Mouse (Mus musculus): Measurements from ENCODE around the gene Crtc3. TPM values are rescaled to one million over a fixed set of nuclear protein-coding genes. Genes with fewer than 3 reads are reported as not detected.

Gene Crtc3
- polyA plus RNA-seq, 1 experiment from 2014 or later: 15.5 TPM

GRCm38 (mm10) chr7:80654926-80655325, 33.8 kb downstream of the Crtc3 start:
- 0 out of 2 replicates have a peak, but pooled peaks cover 3% of the 10 kb centered on the region for H3K4me1 ChIP-seq (replicated peaks; ENCODE audit: control insufficient read depth, insufficient read depth, low read length)
- no peak overlapping the region for H3K4me2 ChIP-seq (ENCODE audit: low read depth, low read length, severe bottlenecking)
- no peak overlapping the region for H3K27ac ChIP-seq (ENCODE audit: low read depth, low read length)
- H3K9me3 ChIP-seq (ENCODE audit: control insufficient read depth, low read length): no peaks in the 10 kb centered on the region
- H3K9ac ChIP-seq (ENCODE audit: low read length): no peak overlapping the region
- no peak for ATAC-seq (replicated peaks; ENCODE audit: low FRiP score)
- H3K4me3 ChIP-seq (ENCODE audit: low read depth, low read length): no peak overlapping the region
- no peaks in the 10 kb centered on the region for H3K36me3 ChIP-seq (ENCODE audit: control insufficient read depth, insufficient read depth, low read length)
- WGBS: 78% methylated on average over 5 of the region's 5 CpGs
- H3K27me3 ChIP-seq (ENCODE audit: control insufficient read depth, insufficient read depth, low read length): no peaks in the 10 kb centered on the region
- DNase-seq (ENCODE audit: low spot score): no peak

- ATAC-seq (replicated peaks; ENCODE audit: low FRiP score) (no peak), DNase-seq (ENCODE audit: low spot score) (no peak)
- 92% methylated on average over 7 of the region's 7 CpGs for WGBS
- Histone ChIP-seq H3K4me1 (replicated peaks; ENCODE audit: control insufficient read depth, insufficient read depth, low read length) (0 out of 2 replicates have a peak, but pooled peaks cover 3% of the 10 kb centered on the region), H3K27ac (ENCODE audit: low read depth, low read length) (no peak overlapping the region), H3K9me3 (ENCODE audit: control insufficient read depth, low read length) (no peaks in the 10 kb centered on the region), H3K27me3 (ENCODE audit: control insufficient read depth, insufficient read depth, low read length) (no peaks in the 10 kb centered on the region), H3K9ac (ENCODE audit: low read length) (no peak overlapping the region), H3K4me3 (ENCODE audit: low read depth, low read length) (no peak overlapping the region), H3K36me3 (ENCODE audit: control insufficient read depth, insufficient read depth, low read length) (no peaks in the 10 kb centered on the region), H3K4me2 (ENCODE audit: low read depth, low read length, severe bottlenecking) (no peak overlapping the region)
Measured at GRCm38 (mm10) chr7:80654393-80654792, 34.3 kb downstream of the Crtc3 start.

GRCm38 (mm10) chr7:80653971-80654370, 34.7 kb downstream of the Crtc3 start:
- Histone ChIP-seq H3K4me2 (ENCODE audit: low read depth, low read length, severe bottlenecking) (no peak overlapping the region), H3K27me3 (ENCODE audit: control insufficient read depth, insufficient read depth, low read length) (no peaks in the 10 kb centered on the region), H3K36me3 (ENCODE audit: control insufficient read depth, insufficient read depth, low read length) (no peaks in the 10 kb centered on the region), H3K9ac (ENCODE audit: low read length) (no peak overlapping the region), H3K4me1 (replicated peaks; ENCODE audit: control insufficient read depth, insufficient read depth, low read length) (0 out of 2 replicates have a peak, but pooled peaks cover 3% of the 10 kb centered on the region), H3K27ac (ENCODE audit: low read depth, low read length) (no peak overlapping the region), H3K4me3 (ENCODE audit: low read depth, low read length) (no peak overlapping the region), H3K9me3 (ENCODE audit: control insufficient read depth, low read length) (no peaks in the 10 kb centered on the region)
- DNase-seq (ENCODE audit: low spot score) (no peak), ATAC-seq (replicated peaks; ENCODE audit: low FRiP score) (no peak)
- 92% methylated on average over 7 of the region's 7 CpGs for WGBS

GRCm38 (mm10) chr7:80653077-80653476, 35.6 kb downstream of the Crtc3 start:
- DNase-seq (ENCODE audit: low spot score): no peak
- WGBS: 68% methylated on average over 10 of the region's 10 CpGs

GRCm38 (mm10) chr7:80652289-80652688, 36.4 kb downstream of the Crtc3 start:
- no peak overlapping the region for H3K4me3 ChIP-seq (ENCODE audit: low read depth, low read length)
- H3K36me3 ChIP-seq (ENCODE audit: control insufficient read depth, insufficient read depth, low read length): no peaks in the 10 kb centered on the region
- H3K9ac ChIP-seq (ENCODE audit: low read length): no peak overlapping the region
- DNase-seq (ENCODE audit: low spot score): no peak
- 40% methylated on average over 5 of the region's 5 CpGs for WGBS
- 0 out of 2 replicates have a peak, but pooled peaks cover 3% of the 10 kb centered on the region for H3K4me1 ChIP-seq (replicated peaks; ENCODE audit: control insufficient read depth, insufficient read depth, low read length)
- H3K9me3 ChIP-seq (ENCODE audit: control insufficient read depth, low read length): no peaks in the 10 kb centered on the region
- no peak overlapping the region for H3K4me2 ChIP-seq (ENCODE audit: low read depth, low read length, severe bottlenecking)
- no peaks in the 10 kb centered on the region for H3K27me3 ChIP-seq (ENCODE audit: control insufficient read depth, insufficient read depth, low read length)
- H3K27ac ChIP-seq (ENCODE audit: low read depth, low read length): no peak overlapping the region
- no peak for ATAC-seq (replicated peaks; ENCODE audit: low FRiP score)

More at GRCm38 (mm10) chr7:80653077-80653476, 35.6 kb downstream of the Crtc3 start:
- Histone ChIP-seq H3K27me3 (ENCODE audit: control insufficient read depth, insufficient read depth, low read length) (no peaks in the 10 kb centered on the region), H3K36me3 (ENCODE audit: control insufficient read depth, insufficient read depth, low read length) (no peaks in the 10 kb centered on the region), H3K9me3 (ENCODE audit: control insufficient read depth, low read length) (no peaks in the 10 kb centered on the region), H3K4me2 (ENCODE audit: low read depth, low read length, severe bottlenecking) (no peak overlapping the region), H3K4me3 (ENCODE audit: low read depth, low read length) (no peak overlapping the region), H3K27ac (ENCODE audit: low read depth, low read length) (no peak overlapping the region), H3K9ac (ENCODE audit: low read length) (no peak overlapping the region), H3K4me1 (replicated peaks; ENCODE audit: control insufficient read depth, insufficient read depth, low read length) (0 out of 2 replicates have a peak, but pooled peaks cover 3% of the 10 kb centered on the region)
- no peak for ATAC-seq (replicated peaks; ENCODE audit: low FRiP score)

- no peaks in the 10 kb centered on the region for H3K27me3 ChIP-seq (ENCODE audit: control insufficient read depth, insufficient read depth, low read length)
- no peak overlapping the region for H3K4me2 ChIP-seq (ENCODE audit: low read depth, low read length, severe bottlenecking)
- H3K4me3 ChIP-seq (ENCODE audit: low read depth, low read length): no peak overlapping the region
- no peak overlapping the region for H3K9ac ChIP-seq (ENCODE audit: low read length)
- WGBS: 93% methylated on average over 7 of the region's 7 CpGs
- H3K36me3 ChIP-seq (ENCODE audit: control insufficient read depth, insufficient read depth, low read length): no peaks in the 10 kb centered on the region
- H3K9me3 ChIP-seq (ENCODE audit: control insufficient read depth, low read length): no peaks in the 10 kb centered on the region
- DNase-seq (ENCODE audit: low spot score): no peak
- no peak overlapping the region for H3K27ac ChIP-seq (ENCODE audit: low read depth, low read length)
- ATAC-seq (replicated peaks; ENCODE audit: low FRiP score): no peak
- H3K4me1 ChIP-seq (replicated peaks; ENCODE audit: control insufficient read depth, insufficient read depth, low read length): 0 out of 2 replicates have a peak, but pooled peaks cover under 1% of the 10 kb centered on the region
Measured at GRCm38 (mm10) chr7:80647437-80647871, 41.2 kb downstream of the Crtc3 start.

GRCm38 (mm10) chr7:80646093-80647025, 42.3 kb downstream of the Crtc3 start:
- Histone ChIP-seq H3K9me3 (ENCODE audit: control insufficient read depth, low read length) (no peaks in the 10 kb centered on the region), H3K27ac (ENCODE audit: low read depth, low read length) (no peak overlapping the region), H3K9ac (ENCODE audit: low read length) (no peak overlapping the region), H3K4me1 (replicated peaks; ENCODE audit: control insufficient read depth, insufficient read depth, low read length) (peaks cover 3% of the 10 kb centered on the region; the same call in 1 of the 2 replicates), H3K4me2 (ENCODE audit: low read depth, low read length, severe bottlenecking) (no peak overlapping the region), H3K4me3 (ENCODE audit: low read depth, low read length) (no peak overlapping the region), H3K36me3 (ENCODE audit: control insufficient read depth, insufficient read depth, low read length) (no peaks in the 10 kb centered on the region), H3K27me3 (ENCODE audit: control insufficient read depth, insufficient read depth, low read length) (no peaks in the 10 kb centered on the region)
- 77% methylated on average over 10 of the region's 10 CpGs for WGBS
- ATAC-seq (replicated peaks; ENCODE audit: low FRiP score) (no peak), DNase-seq (ENCODE audit: low spot score) (no peak)

- no peak overlapping the region for H3K27ac ChIP-seq (ENCODE audit: low read depth, low read length)
- no peak overlapping the region for H3K9ac ChIP-seq (ENCODE audit: low read length)
- WGBS: 79% methylated on average over 8 of the region's 8 CpGs
- no peaks in the 10 kb centered on the region for H3K27me3 ChIP-seq (ENCODE audit: control insufficient read depth, insufficient read depth, low read length)
- H3K4me3 ChIP-seq (ENCODE audit: low read depth, low read length): no peak overlapping the region
- DNase-seq (ENCODE audit: low spot score) (no peak), ATAC-seq (replicated peaks; ENCODE audit: low FRiP score) (no peak)
- no peaks in the 10 kb centered on the region for H3K9me3 ChIP-seq (ENCODE audit: control insufficient read depth, low read length)
- H3K36me3 ChIP-seq (ENCODE audit: control insufficient read depth, insufficient read depth, low read length): no peaks in the 10 kb centered on the region
- peaks cover 4% of the 10 kb centered on the region; the same call in 1 of the 2 replicates for H3K4me1 ChIP-seq (replicated peaks; ENCODE audit: control insufficient read depth, insufficient read depth, low read length)
- H3K4me2 ChIP-seq (ENCODE audit: low read depth, low read length, severe bottlenecking): no peak overlapping the region
Measured at GRCm38 (mm10) chr7:80642976-80643666, 45.6 kb downstream of the Crtc3 start.

Measured in forebrain, embryonic 11.5 days (tissue).